Mouse (Mus musculus) E14TG2a.4 (cell line): Measurements from ENCODE around the gene Usp50.

Experiments
- H3K27me3 ChIP-seq: 2 replicates; pipeline ENCODE4 v1.6.1; 2014; ENCODE audit warnings: low read length, control low read depth; ENCODE audit not compliant: insufficient read depth
- H3K36me3 ChIP-seq: 2 replicates; pipeline ENCODE4 v1.6.1; 2014; ENCODE audit warnings: low read length, control low read depth; ENCODE audit not compliant: insufficient read depth
- H3K4me1 ChIP-seq: replicated peaks from 2 replicates; pipeline ENCODE4 v1.6.1; 2014; ENCODE audit warnings: low read depth, low read length, control low read depth
- H3K4me3 ChIP-seq: replicated peaks from 2 replicates; pipeline ENCODE4 v1.5.1; 2014; ENCODE audit warnings: mild to moderate bottlenecking, low read length
- H3K9me3 ChIP-seq: 2 replicates; pipeline ENCODE4 v1.6.1; 2014; ENCODE audit warnings: low read length, control low read depth
- CTCF ChIP-seq: conservative IDR thresholded peaks from 2 replicates; pipeline ENCODE4 v1.5.1; 2014; ENCODE audit warnings: low read length
- NANOG ChIP-seq: IDR thresholded peaks from 2 replicates; pipeline ENCODE4 v1.6.1; 2014; ENCODE audit warnings: borderline replicate concordance, low read length, mixed read lengths
- POU5F1 ChIP-seq: IDR thresholded peaks from 2 replicates; pipeline ENCODE4 v1.6.1; 2014; ENCODE audit warnings: low read length, borderline replicate concordance

Usp50 gene

GRCm38 (mm10) chr2:126663481-126663880, 119.8 kb downstream of the Usp50 start:
- no peaks in the 10 kb centered on the region for H3K27me3 ChIP-seq

More at GRCm38 (mm10) chr2:126663481-126663880, 119.8 kb downstream of the Usp50 start:
- TF ChIP-seq CTCF: peak; percentile 70
- no peak for TF ChIP-seq POU5F1
- TF ChIP-seq NANOG: no peak
- peaks cover 20% of the 10 kb centered on the region for H3K4me1 ChIP-seq
- no peak overlapping the region for H3K4me3 ChIP-seq
- no peaks in the 10 kb centered on the region for H3K9me3 ChIP-seq
- peaks cover 16% of the 10 kb centered on the region for H3K36me3 ChIP-seq
